Mouse (Mus musculus): ENCODE results near the gene Eri3. TPM values are rescaled to one million over a fixed set of nuclear protein-coding genes. Genes with fewer than 3 reads are reported as not detected.

The Eri3 gene
- polyA plus RNA-seq, 1 experiment, result 97.2 TPM

DNA sequence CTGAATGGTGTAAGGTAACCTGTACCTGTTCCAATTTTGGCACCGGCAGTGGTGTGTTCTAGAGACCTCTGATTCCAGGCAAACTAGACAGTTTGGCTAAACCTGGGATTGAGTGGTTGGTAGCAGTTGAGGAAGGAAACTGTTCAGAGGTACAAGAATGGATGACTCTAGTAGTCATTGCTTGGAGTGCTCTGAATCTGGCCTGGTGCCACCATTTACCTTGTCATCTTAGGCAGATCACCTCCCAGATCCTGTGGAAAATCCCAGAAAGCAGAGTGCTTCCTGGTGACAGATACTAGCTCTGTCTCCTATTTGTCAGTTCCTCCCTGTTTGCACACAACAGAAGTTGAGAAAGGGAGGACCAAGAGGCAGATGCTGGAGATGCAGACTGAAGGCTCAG, 27.4 kb downstream of the Eri3 start:
- no peak for TF ChIP-seq SRF (IDR thresholded peaks at IDR 0.05; ENCODE audit: control insufficient read depth, insufficient read length, low read depth)
- TF ChIP-seq POLR2A (IDR thresholded peaks at IDR 0.05; ENCODE audit: insufficient read length, low read depth), result no peak
- no peak for TF ChIP-seq MYOD1 (IDR thresholded peaks at IDR 0.05; ENCODE audit: control insufficient read depth in 1 of 3, insufficient read length in 2 of 3, low read depth in 2 of 3)
- no peak for TF ChIP-seq CEBPB (IDR thresholded peaks at IDR 0.05; ENCODE audit: insufficient read depth, poor library complexity, severe bottlenecking)
- TF ChIP-seq TCF3 (IDR thresholded peaks at IDR 0.05; ENCODE audit: insufficient read length, low read depth), result no peak
- no peak for TF ChIP-seq REST (IDR thresholded peaks at IDR 0.05; ENCODE audit: insufficient read depth, insufficient read length)
- no peak for TF ChIP-seq USF1 (IDR thresholded peaks at IDR 0.05; ENCODE audit: low read depth)
- TF ChIP-seq E2F4 (IDR thresholded peaks at IDR 0.05; ENCODE audit: insufficient read depth), result no peak
- TF ChIP-seq TCF12 (IDR thresholded peaks at IDR 0.05; ENCODE audit: insufficient read depth, poor library complexity, severe bottlenecking), result no peak
- no peak for TF ChIP-seq POLR2AphosphoS2 (IDR thresholded peaks at IDR 0.05; ENCODE audit: insufficient read length, low read depth)
- no peak for TF ChIP-seq MAX (IDR thresholded peaks at IDR 0.05; ENCODE audit: low read depth)
- no peak for TF ChIP-seq MYOG (IDR thresholded peaks at IDR 0.05; ENCODE audit: control insufficient read depth in 1 of 3, insufficient read depth in 1 of 3, insufficient read length in 2 of 3, low read depth in 2 of 3)
- no peak overlapping the region for H3K4me3 ChIP-seq

DNA sequence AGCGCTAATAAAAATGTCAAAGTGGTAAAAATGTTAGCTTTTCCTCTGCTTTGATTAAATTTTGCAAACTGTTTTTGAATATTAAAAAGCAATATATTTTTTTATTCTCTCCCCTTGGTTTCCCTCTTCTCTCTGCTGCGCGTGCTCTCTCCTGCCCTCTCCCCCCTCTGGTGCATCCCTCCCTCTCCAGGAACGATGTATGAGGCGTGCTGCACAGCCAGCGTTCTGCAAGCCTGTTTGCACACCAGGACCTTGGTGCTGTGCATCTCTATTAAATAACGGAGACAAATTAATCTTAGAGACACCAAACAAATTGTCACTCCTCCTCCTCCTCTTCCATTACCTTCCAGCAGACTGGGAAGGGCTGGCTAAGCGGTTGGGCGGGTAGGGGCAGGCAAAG, 31.5 kb downstream of the Eri3 start:
- Histone ChIP-seq H3K79me2 (ENCODE audit: control insufficient read depth, insufficient read depth) (no peaks in the 10 kb centered on the region), H3K4me3 (no peak overlapping the region), H3K27me3 (ENCODE audit: control insufficient read depth, insufficient read depth, insufficient read length) (no peaks in the 10 kb centered on the region), H3ac (ENCODE audit: control insufficient read depth, insufficient read length) (no peak overlapping the region), H3K4me2 (ENCODE audit: low read depth) (no peak overlapping the region), H3K36me3 (ENCODE audit: control insufficient read depth, insufficient read depth) (peaks cover 18% of the 10 kb centered on the region)
- TF ChIP-seq TCF12 (IDR thresholded peaks at IDR 0.05; ENCODE audit: insufficient read depth, poor library complexity, severe bottlenecking), result no peak
- TF ChIP-seq CEBPB (IDR thresholded peaks at IDR 0.05; ENCODE audit: insufficient read depth, poor library complexity, severe bottlenecking), result no peak
- no peak for TF ChIP-seq MYOG (IDR thresholded peaks at IDR 0.05; ENCODE audit: control insufficient read depth in 1 of 3, insufficient read depth in 1 of 3, insufficient read length in 2 of 3, low read depth in 2 of 3)
- TF ChIP-seq POLR2A (IDR thresholded peaks at IDR 0.05; ENCODE audit: insufficient read length, low read depth), result no peak
- TF ChIP-seq E2F4 (IDR thresholded peaks at IDR 0.05; ENCODE audit: insufficient read depth), result no peak
- TF ChIP-seq REST (IDR thresholded peaks at IDR 0.05; ENCODE audit: insufficient read depth, insufficient read length), result no peak
- TF ChIP-seq SRF (IDR thresholded peaks at IDR 0.05; ENCODE audit: control insufficient read depth, insufficient read length, low read depth), result no peak
- TF ChIP-seq POLR2AphosphoS2 (IDR thresholded peaks at IDR 0.05; ENCODE audit: insufficient read length, low read depth), result no peak
- TF ChIP-seq MYOD1 (IDR thresholded peaks at IDR 0.05; ENCODE audit: control insufficient read depth in 1 of 3, insufficient read length in 2 of 3, low read depth in 2 of 3), result no peak
- no peak for TF ChIP-seq USF1 (IDR thresholded peaks at IDR 0.05; ENCODE audit: low read depth)
- TF ChIP-seq MAX (IDR thresholded peaks at IDR 0.05; ENCODE audit: low read depth), result no peak
- no peak for TF ChIP-seq TCF3 (IDR thresholded peaks at IDR 0.05; ENCODE audit: insufficient read length, low read depth)

More for the DNA sequence above, 27.4 kb downstream of the Eri3 start:
- peaks cover 12% of the 10 kb centered on the region for H3K36me3 ChIP-seq (ENCODE audit: control insufficient read depth, insufficient read depth)
- H3K27me3 ChIP-seq (ENCODE audit: control insufficient read depth, insufficient read depth, insufficient read length), result no peaks in the 10 kb centered on the region
- H3ac ChIP-seq (ENCODE audit: control insufficient read depth, insufficient read length), result no peak overlapping the region
- H3K79me2 ChIP-seq (ENCODE audit: control insufficient read depth, insufficient read depth), result no peaks in the 10 kb centered on the region
- H3K4me2 ChIP-seq (ENCODE audit: low read depth), result no peak overlapping the region

DNA sequence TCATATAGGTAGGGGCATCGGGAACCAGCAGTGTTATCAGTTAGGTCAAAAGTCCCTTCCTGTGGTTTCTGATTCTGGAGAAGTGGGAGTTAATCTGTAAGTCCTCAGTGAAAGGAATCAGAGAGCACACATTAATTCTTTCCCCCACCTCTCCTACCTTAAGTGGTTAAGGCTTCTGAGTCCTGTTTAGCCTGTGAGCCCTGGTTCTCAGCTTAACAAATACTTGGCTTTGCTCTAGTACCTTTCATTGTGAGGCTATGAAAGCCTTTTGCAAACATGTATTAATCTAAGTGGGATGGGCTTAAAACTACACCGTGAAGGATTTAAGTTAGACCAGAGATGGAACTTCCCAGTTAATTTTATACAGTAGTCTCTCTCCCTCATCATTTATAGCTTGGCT, 35.8 kb downstream of the Eri3 start:
- no peak overlapping the region for H3K4me2 ChIP-seq (ENCODE audit: low read depth)
- no peaks in the 10 kb centered on the region for H3K79me2 ChIP-seq (ENCODE audit: control insufficient read depth, insufficient read depth)
- H3K36me3 ChIP-seq (ENCODE audit: control insufficient read depth, insufficient read depth), result peaks cover 26% of the 10 kb centered on the region
- H3K27me3 ChIP-seq (ENCODE audit: control insufficient read depth, insufficient read depth, insufficient read length), result no peaks in the 10 kb centered on the region
- TF ChIP-seq CEBPB (IDR thresholded peaks at IDR 0.05; ENCODE audit: insufficient read depth, poor library complexity, severe bottlenecking) (no peak), USF1 (IDR thresholded peaks at IDR 0.05; ENCODE audit: low read depth) (no peak), TCF3 (IDR thresholded peaks at IDR 0.05; ENCODE audit: insufficient read length, low read depth) (no peak), SRF (IDR thresholded peaks at IDR 0.05; ENCODE audit: control insufficient read depth, insufficient read length, low read depth) (no peak), REST (IDR thresholded peaks at IDR 0.05; ENCODE audit: insufficient read depth, insufficient read length) (no peak), POLR2AphosphoS2 (IDR thresholded peaks at IDR 0.05; ENCODE audit: insufficient read length, low read depth) (no peak), E2F4 (IDR thresholded peaks at IDR 0.05; ENCODE audit: insufficient read depth) (no peak), TCF12 (IDR thresholded peaks at IDR 0.05; ENCODE audit: insufficient read depth, poor library complexity, severe bottlenecking) (no peak), MYOD1 (IDR thresholded peaks at IDR 0.05; ENCODE audit: control insufficient read depth in 1 of 3, insufficient read length in 2 of 3, low read depth in 2 of 3) (no peak), MAX (IDR thresholded peaks at IDR 0.05; ENCODE audit: low read depth) (no peak), MYOG (IDR thresholded peaks at IDR 0.05; ENCODE audit: control insufficient read depth in 1 of 3, insufficient read depth in 1 of 3, insufficient read length in 2 of 3, low read depth in 2 of 3) (no peak), POLR2A (IDR thresholded peaks at IDR 0.05; ENCODE audit: insufficient read length, low read depth) (no peak)
- no peak overlapping the region for H3ac ChIP-seq (ENCODE audit: control insufficient read depth, insufficient read length)
- no peak overlapping the region for H3K4me3 ChIP-seq

DNA sequence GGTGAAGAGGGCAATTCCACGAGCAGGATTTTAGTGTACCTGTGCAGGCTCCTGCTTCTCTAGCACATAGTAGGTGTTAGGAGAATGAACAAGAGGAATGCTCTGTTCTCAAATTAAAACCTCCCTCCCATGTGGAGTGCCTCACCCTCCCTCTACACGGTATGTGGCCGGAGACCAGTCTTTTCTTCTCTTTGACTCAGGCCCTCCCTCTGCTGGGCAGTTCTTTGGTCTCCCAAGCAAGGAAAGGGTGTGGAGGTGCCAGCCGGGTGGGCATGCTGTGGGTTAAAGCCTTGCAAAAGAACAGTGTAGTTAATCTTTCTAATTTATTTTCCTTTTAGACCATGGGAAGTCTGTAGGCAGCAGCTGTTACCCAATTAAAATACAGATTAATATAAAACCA, 37.3 kb downstream of the Eri3 start:
- H3K4me3 ChIP-seq, result no peak overlapping the region
- no peaks in the 10 kb centered on the region for H3K79me2 ChIP-seq (ENCODE audit: control insufficient read depth, insufficient read depth)
- TF ChIP-seq POLR2AphosphoS2 (IDR thresholded peaks at IDR 0.05; ENCODE audit: insufficient read length, low read depth) (no peak), POLR2A (IDR thresholded peaks at IDR 0.05; ENCODE audit: insufficient read length, low read depth) (no peak), E2F4 (IDR thresholded peaks at IDR 0.05; ENCODE audit: insufficient read depth) (no peak), MYOD1 (IDR thresholded peaks at IDR 0.05; ENCODE audit: control insufficient read depth in 1 of 3, insufficient read length in 2 of 3, low read depth in 2 of 3) (no peak), CEBPB (IDR thresholded peaks at IDR 0.05; ENCODE audit: insufficient read depth, poor library complexity, severe bottlenecking) (no peak), REST (IDR thresholded peaks at IDR 0.05; ENCODE audit: insufficient read depth, insufficient read length) (no peak), TCF12 (IDR thresholded peaks at IDR 0.05; ENCODE audit: insufficient read depth, poor library complexity, severe bottlenecking) (no peak), USF1 (IDR thresholded peaks at IDR 0.05; ENCODE audit: low read depth) (no peak), SRF (IDR thresholded peaks at IDR 0.05; ENCODE audit: control insufficient read depth, insufficient read length, low read depth) (no peak), MYOG (IDR thresholded peaks at IDR 0.05; ENCODE audit: control insufficient read depth in 1 of 3, insufficient read depth in 1 of 3, insufficient read length in 2 of 3, low read depth in 2 of 3) (no peak), MAX (IDR thresholded peaks at IDR 0.05; ENCODE audit: low read depth) (no peak), TCF3 (IDR thresholded peaks at IDR 0.05; ENCODE audit: insufficient read length, low read depth) (no peak)
- no peaks in the 10 kb centered on the region for H3K27me3 ChIP-seq (ENCODE audit: control insufficient read depth, insufficient read depth, insufficient read length)
- no peak overlapping the region for H3K4me2 ChIP-seq (ENCODE audit: low read depth)
- peaks cover 26% of the 10 kb centered on the region for H3K36me3 ChIP-seq (ENCODE audit: control insufficient read depth, insufficient read depth)
- H3ac ChIP-seq (ENCODE audit: control insufficient read depth, insufficient read length), result no peak overlapping the region

Data from myocyte (in vitro differentiated cells).